Mouse (Mus musculus): ENCODE measurements around the gene Lrrc8a.

Gene Lrrc8a

GRCm38 (mm10) chr2:30237199-30237880 lies at the start of gene Lrrc8a:
Gene Lrrc8a, plus strand, starts transcription at chr2:30237715.
- DNase-seq (ENCODE audit: low read depth, low spot score), result peak; percentile 99

GRCm38 (mm10) chr2:30191790-30192580 lies 45.5 kb upstream of the Lrrc8a start:
- DNase-seq (ENCODE audit: low read depth, low spot score), result no peak

- no peak for DNase-seq (ENCODE audit: low read depth, low spot score)
Observed at GRCm38 (mm10) chr2:30194656-30195055, 42.9 kb upstream of the Lrrc8a start.

GRCm38 (mm10) chr2:30198021-30198420 lies 39.5 kb upstream of the Lrrc8a start:
- DNase-seq (ENCODE audit: low read depth, low spot score), result no peak

DNA sequence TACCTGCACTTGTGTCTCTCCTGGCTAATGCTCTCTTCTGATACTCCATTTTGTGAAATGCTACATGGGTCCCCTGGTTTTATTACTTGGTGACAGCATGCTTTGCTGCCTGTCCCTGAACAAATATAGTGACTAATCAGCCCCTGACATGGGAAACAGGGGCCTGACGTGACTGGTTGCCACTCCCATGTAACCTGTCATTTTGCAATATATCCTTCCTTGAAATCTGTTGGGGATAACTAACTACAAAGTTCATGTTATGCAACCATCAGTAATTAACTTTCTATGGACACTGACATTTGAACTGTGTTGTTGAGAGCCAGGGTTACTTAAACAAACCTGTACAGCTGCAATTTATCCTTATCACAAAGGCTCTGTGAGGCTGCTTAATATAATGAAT lies 37.5 kb upstream of the Lrrc8a start:
- DNase-seq (ENCODE audit: low read depth, low spot score), result no peak

- DNase-seq (ENCODE audit: low read depth, low spot score), result no peak
Observed at GRCm38 (mm10) chr2:30200388-30200925, 37.1 kb upstream of the Lrrc8a start.

GRCm38 (mm10) chr2:30203439-30203838 lies 34.1 kb upstream of the Lrrc8a start:
- DNase-seq (ENCODE audit: low read depth, low spot score), result no peak

DNA sequence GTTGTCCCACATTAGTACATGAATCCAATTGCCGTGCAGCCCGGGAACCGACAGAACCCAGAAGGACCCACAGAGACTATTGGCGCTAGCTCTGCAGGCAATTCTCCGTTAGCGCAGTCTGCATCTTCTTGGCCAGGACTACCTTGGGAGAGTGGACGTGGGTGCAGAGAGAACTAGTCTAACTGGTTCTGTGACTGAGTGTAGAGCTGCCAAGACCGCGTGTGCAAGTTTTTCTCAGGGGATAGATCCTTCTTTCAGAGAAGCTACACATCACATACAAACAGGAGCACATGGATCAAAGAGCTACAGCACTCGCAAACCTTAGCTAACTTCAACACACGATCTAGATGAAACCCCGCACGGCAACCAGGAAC lies 32.3 kb upstream of the Lrrc8a start:
- no peak for DNase-seq (ENCODE audit: low read depth, low spot score)

GRCm38 (mm10) chr2:30205629-30206357 lies 31.7 kb upstream of the Lrrc8a start, which contains the start of gene Kyat1:
Gene Kyat1, minus strand, starts transcription at chr2:30205847.
- DNase-seq (ENCODE audit: low read depth, low spot score), result peak; percentile 89

DNA sequence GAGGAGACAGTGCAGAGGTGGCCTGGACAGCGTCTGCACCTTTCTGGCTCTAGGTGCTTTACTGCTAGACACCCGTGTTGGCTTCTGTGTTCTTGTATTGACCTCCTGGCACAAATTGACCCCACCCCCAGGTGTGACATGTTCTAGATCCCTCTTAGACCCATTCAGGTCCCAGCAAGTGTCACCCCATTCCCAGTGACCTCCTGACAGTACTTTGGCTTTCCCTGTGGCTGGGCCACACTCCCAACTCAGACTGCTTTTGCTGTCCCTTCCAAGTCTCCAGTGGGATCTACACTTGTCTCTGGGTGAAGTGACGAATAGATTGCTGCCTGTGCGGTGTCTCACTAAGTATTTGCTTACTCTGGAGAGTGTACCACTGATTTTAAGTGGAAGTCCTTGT lies 30.1 kb upstream of the Lrrc8a start:
- DNase-seq (ENCODE audit: low read depth, low spot score), result no peak

DNA sequence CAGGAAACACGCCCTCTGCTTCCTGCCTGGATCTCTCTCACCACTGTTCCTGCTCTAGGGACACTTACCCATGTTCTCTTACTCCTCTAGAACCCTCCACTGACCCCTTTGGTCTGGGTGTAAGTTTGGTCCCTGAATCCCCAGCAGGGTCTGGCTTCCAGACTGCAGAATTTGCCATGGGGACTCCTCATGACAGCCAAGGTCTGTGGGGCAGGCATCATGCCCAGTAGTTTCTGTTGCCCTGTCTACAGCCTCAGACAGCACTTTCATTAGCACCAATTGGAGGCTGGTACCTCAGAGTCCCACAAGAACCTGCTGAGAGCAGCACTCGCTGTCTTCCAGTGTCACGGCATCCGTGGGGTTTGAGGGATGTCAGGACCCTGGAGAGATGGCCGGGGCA lies 29.6 kb upstream of the Lrrc8a start:
- DNase-seq (ENCODE audit: low read depth, low spot score), result no peak

GRCm38 (mm10) chr2:30211408-30212168 lies 25.9 kb upstream of the Lrrc8a start:
- no peak for DNase-seq (ENCODE audit: low read depth, low spot score)

GRCm38 (mm10) chr2:30212169-30212545 lies 25.4 kb upstream of the Lrrc8a start:
- DNase-seq (ENCODE audit: low read depth, low spot score), result no peak

- DNase-seq (ENCODE audit: low read depth, low spot score), result no peak
Observed at GRCm38 (mm10) chr2:30212951-30213350, 24.6 kb upstream of the Lrrc8a start.

DNA sequence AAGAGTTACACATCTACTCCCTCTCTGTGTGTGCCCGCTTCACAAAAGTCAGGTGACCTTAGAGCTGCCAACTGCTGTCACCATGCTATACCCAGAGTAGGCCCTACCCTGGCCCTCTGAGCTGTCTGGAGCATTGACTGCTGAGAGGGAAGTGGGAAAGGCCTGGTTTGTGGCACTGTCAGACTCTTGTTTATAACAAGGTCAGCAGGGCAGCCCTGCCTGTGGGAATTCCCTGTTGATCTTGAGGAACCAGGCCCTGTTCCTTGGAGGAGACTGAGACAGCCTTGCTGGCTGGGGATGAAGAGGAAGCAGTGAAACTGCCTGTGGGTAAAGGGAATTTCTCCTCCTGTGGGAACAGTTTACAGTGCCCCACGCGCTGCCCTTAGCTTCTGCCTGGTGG lies 22.8 kb upstream of the Lrrc8a start:
- DNase-seq (ENCODE audit: low read depth, low spot score), result no peak

- DNase-seq (ENCODE audit: low read depth, low spot score), result no peak
Observed at GRCm38 (mm10) chr2:30215493-30215892, 22.0 kb upstream of the Lrrc8a start.

GRCm38 (mm10) chr2:30216293-30216692 lies 21.2 kb upstream of the Lrrc8a start:
- no peak for DNase-seq (ENCODE audit: low read depth, low spot score)

GRCm38 (mm10) chr2:30235593-30235992 lies 1.9 kb upstream of the Lrrc8a start:
- DNase-seq (ENCODE audit: low read depth, low spot score), result no peak

- no peak for DNase-seq (ENCODE audit: low read depth, low spot score)
Observed at GRCm38 (mm10) chr2:30236426-30237198, 903 bp upstream of the Lrrc8a start.

DNA sequence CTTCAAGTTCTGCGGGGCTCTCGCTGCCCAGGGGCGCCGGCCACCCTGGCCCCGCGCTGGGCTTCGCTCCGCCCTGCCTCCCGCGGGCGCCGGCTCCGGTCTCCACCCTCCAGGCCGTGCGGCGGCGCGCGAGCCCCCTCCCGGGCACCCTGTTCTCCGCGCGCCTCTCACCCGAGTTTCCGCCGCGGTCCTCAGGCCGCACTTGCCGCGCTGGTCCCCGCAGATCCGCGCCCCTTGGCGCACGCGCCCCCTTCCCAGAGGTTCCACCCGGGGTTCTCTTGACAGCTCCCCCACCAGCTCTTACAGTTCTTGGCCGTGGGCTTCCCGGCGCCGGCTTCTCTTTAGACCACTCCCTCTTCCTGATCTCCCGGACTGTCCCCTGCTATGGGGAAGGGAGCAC lies 366 bp downstream of the Lrrc8a start:
- DNase-seq (ENCODE audit: low read depth, low spot score), result peak; percentile 37
